Mouse (Mus musculus) lung, adult 2 months (tissue): Measurements from ENCODE around the gene Prdm13.

Experiments
- CTCF ChIP-seq: fragments of 200-500 bp; IDR thresholded peaks from 2 replicates; pipeline ENCODE4 v1.5.1; 2011; ENCODE audit warnings: mild to moderate bottlenecking, low read length, control low read depth; ENCODE audit not compliant: insufficient read depth
- POLR2A ChIP-seq: fragments of 200-500 bp; IDR thresholded peaks from 2 replicates; pipeline ENCODE4 v1.6.1; 2011; ENCODE audit warnings: low read depth, mild to moderate bottlenecking, control low read depth, low read length, borderline replicate concordance; ENCODE audit errors: extremely low read depth

- TF ChIP-seq CTCF (no peak), POLR2A (no peak)
Measured at GRCm38 (mm10) chr4:21674691-21675090, 11.1 kb downstream of the Prdm13 start.
